Comparison of ENCODE assay signal across 26 mouse cellular contexts in genomic region chr3:97666154-97666553, GRCm38 (mm10). TPM values are rescaled to one million over a fixed set of nuclear protein-coding genes. Genes with fewer than 3 reads are reported as not detected.
DNase-seq lines count a peak whose midpoint lies in the region; ATAC-seq and TF ChIP-seq lines count a peak whose summit lies in the region.
"Had no signal": no experiment of that assay in that cellular context is flagged by ENCODE, and none has a peak within 500 bp of the region (broad histone marks: within the 10 kb centered on the region; RNA-seq: fewer than 3 reads in every experiment).

No protein-coding gene starts in this region.

- ATAC-seq in heart, embryonic 12.5 days (ENCODE audit: insufficient number of reproducible peaks, low FRiP score) = no peak
- ATAC-seq in liver, embryonic 13.5 days (ENCODE audit: low read depth) = no peak
- ATAC-seq in liver, postnatal 0 days = no peak
- peak; percentile 43; the same call in 1 of the 2 replicates for ATAC-seq in common myeloid progenitor, adult 5-6 weeks (replicated peaks; ENCODE audit: low read depth, poor library complexity, severe bottlenecking)
- ATAC-seq in megakaryocyte, adult 5-6 weeks (ENCODE audit: poor library complexity, severe bottlenecking) = peak; percentile 61
- ATAC-seq: forebrain, postnatal 0 days had no signal

- H3K9ac ChIP-seq in heart, embryonic 12.5 days = no peak overlapping the region
- no peak overlapping the region for H3K9ac ChIP-seq in liver, embryonic 13.5 days
- H3K9ac ChIP-seq in liver, postnatal 0 days (replicated peaks) = no peak overlapping the region
- H3K9ac ChIP-seq: forebrain, embryonic 12.5 days; forebrain, postnatal 0 days; hindbrain, embryonic 13.5 days; intestine, embryonic 15.5 days had no signal

- no peak overlapping the region for H3K4me2 ChIP-seq in heart, embryonic 12.5 days
- no peak overlapping the region for H3K4me2 ChIP-seq in liver, embryonic 13.5 days
- H3K4me2 ChIP-seq in liver, postnatal 0 days (ENCODE audit: low read depth, low read length) = no peak overlapping the region
- H3K4me2 ChIP-seq: forebrain, embryonic 12.5 days; hindbrain, embryonic 13.5 days; intestine, embryonic 15.5 days had no signal

- TF ChIP-seq EP300 in liver, postnatal 0 days (IDR thresholded peaks at IDR 0.05; ENCODE audit: low read depth) = no peak

- H3K4me3 ChIP-seq in heart, embryonic 12.5 days = no peak overlapping the region
- H3K4me3 ChIP-seq in liver, embryonic 13.5 days (replicated peaks) = no peak overlapping the region
- no peak overlapping the region for H3K4me3 ChIP-seq in liver, postnatal 0 days (ENCODE audit: low read depth, low read length)
- H3K4me3 ChIP-seq: forebrain, embryonic 12.5 days; heart, adult 2 months; hindbrain, embryonic 13.5 days; intestine, embryonic 15.5 days had no signal

- no peak for TF ChIP-seq CTCF in liver, postnatal 0 days (IDR thresholded peaks at IDR 0.05; ENCODE audit: low read depth)

- no peaks in the 10 kb centered on the region for H3K9me3 ChIP-seq in heart, embryonic 12.5 days (replicated peaks)
- no peaks in the 10 kb centered on the region for H3K9me3 ChIP-seq in liver, embryonic 13.5 days (replicated peaks)
- no peaks in the 10 kb centered on the region for H3K9me3 ChIP-seq in liver, postnatal 0 days (ENCODE audit: low read length)
- H3K9me3 ChIP-seq: forebrain, embryonic 12.5 days; hindbrain, embryonic 13.5 days; intestine, embryonic 15.5 days had no signal

- H3K36me3 ChIP-seq in heart, embryonic 12.5 days = peaks cover 68% of the 10 kb centered on the region
- peaks cover 23% of the 10 kb centered on the region for H3K36me3 ChIP-seq in liver, embryonic 13.5 days
- peaks cover 19% of the 10 kb centered on the region for H3K36me3 ChIP-seq in liver, postnatal 0 days (replicated peaks; ENCODE audit: insufficient read depth, low read length)

- H3K27ac ChIP-seq in heart, embryonic 12.5 days (ENCODE audit: poor library complexity, severe bottlenecking) = 0 out of 2 replicates have a peak overlapping the region, but pooled peaks have one; percentile 5
- H3K27ac ChIP-seq in liver, embryonic 13.5 days = peak overlapping the region; percentile 39; the same call in 1 of the 2 replicates
- H3K27ac ChIP-seq in liver, postnatal 0 days (ENCODE audit: low read depth) = no peak overlapping the region
- H3K27ac ChIP-seq: forebrain, embryonic 12.5 days; heart, adult 2 months; hindbrain, embryonic 13.5 days; intestine, embryonic 15.5 days had no signal

- no peak for DNase-seq in heart, postnatal 4 days
- DNase-seq in liver, embryonic 13.5 days = no peak
- no peak for DNase-seq in liver, postnatal 0 days
- DNase-seq in cerebellum, adult 18-20 months = no peak
- DNase-seq in spleen, adult 18-20 months = no peak
- DNase-seq: adrenal gland, adult 8-10 months; adrenal gland, postnatal 36 days; cerebellum, adult 11-12 months; cerebellum, adult 9-11 months; cerebellum, postnatal 36 days; forebrain, postnatal 0 days; gastrocnemius, postnatal 25 days; heart, adult 2 months; kidney, adult 18-20 months had no signal

- no peaks in the 10 kb centered on the region for H3K27me3 ChIP-seq in heart, embryonic 12.5 days (replicated peaks)
- H3K27me3 ChIP-seq in liver, embryonic 13.5 days = no peaks in the 10 kb centered on the region
- no peaks in the 10 kb centered on the region for H3K27me3 ChIP-seq in liver, postnatal 0 days (ENCODE audit: insufficient read depth, low read length)
- H3K27me3 ChIP-seq: forebrain, embryonic 12.5 days; hindbrain, embryonic 13.5 days; intestine, embryonic 15.5 days had no signal

- peaks cover 35% of the 10 kb centered on the region for H3K4me1 ChIP-seq in heart, embryonic 12.5 days (replicated peaks)
- H3K4me1 ChIP-seq in liver, embryonic 13.5 days (replicated peaks) = no peaks in the 10 kb centered on the region
- no peaks in the 10 kb centered on the region for H3K4me1 ChIP-seq in liver, postnatal 0 days (ENCODE audit: insufficient read depth)
- H3K4me1 ChIP-seq: forebrain, embryonic 12.5 days; hindbrain, embryonic 13.5 days; intestine, embryonic 15.5 days had no signal

- WGBS in heart, embryonic 12.5 days = 55% methylated on average over 8 of the region's 8 CpGs
- WGBS in liver, embryonic 13.5 days (ENCODE audit: insufficient replicate concordance) = 53% methylated on average over 8 of the region's 8 CpGs
- WGBS in liver, postnatal 0 days (ENCODE audit: insufficient replicate concordance) = 51% methylated on average over 8 of the region's 8 CpGs

RNA-seq across cellular contexts. Expression of gene Prkab2, which starts 8.2 kb away (rescaled TPM):
- polyA plus RNA-seq in heart, embryonic 12.5 days (2016; fragmentation: Nextera tagmentation; extraction: Ambion mirVana) = 24.6 and 25.1 TPM in 2 replicates
- 10 to 100 TPM; 17.0 to 18.5 TPM for total RNA-seq in heart, postnatal 4 days (2021)
- polyA plus RNA-seq in liver, embryonic 13.5 days (2015; fragmentation: Nextera tagmentation; extraction: Ambion mirVana) = 1.5 and 2.0 TPM in 2 replicates
- polyA plus RNA-seq in liver, postnatal 0 days (2015; fragmentation: Nextera tagmentation; extraction: Ambion mirVana) = 1.1 TPM in 2 replicates
- 2.8 and 3.2 TPM in 2 replicates for total RNA-seq in common myeloid progenitor, adult 5-6 weeks (2017)
- 10.8 and 12.3 TPM in 2 replicates for total RNA-seq in megakaryocyte, adult 5-6 weeks (2015)
- 6.9 and 11.0 TPM in 2 replicates for total RNA-seq in megakaryocyte, adult 5-6 weeks (2017)

RNA-seq across cellular contexts. Expression of gene Gm17651, which starts 8.3 kb away (rescaled TPM):
- polyA plus RNA-seq in heart, embryonic 12.5 days (2016; fragmentation: Nextera tagmentation; extraction: Ambion mirVana) = not detected in 2 replicates
- not detected for total RNA-seq in heart, postnatal 4 days (2021)
- polyA plus RNA-seq in liver, embryonic 13.5 days (2015; fragmentation: Nextera tagmentation; extraction: Ambion mirVana) = not detected in 2 replicates
- not detected in 2 replicates for polyA plus RNA-seq in liver, postnatal 0 days (2015; fragmentation: Nextera tagmentation; extraction: Ambion mirVana)
- total RNA-seq in common myeloid progenitor, adult 5-6 weeks (2017) = not detected in 2 replicates
- not detected in 2 replicates for total RNA-seq in megakaryocyte, adult 5-6 weeks (2015)
- total RNA-seq in megakaryocyte, adult 5-6 weeks (2017) = not detected in 2 replicates
- total RNA-seq: adrenal gland, adult 8-10 months; adrenal gland, postnatal 36 days; ES-E14; forebrain, postnatal 0 days; gastrocnemius, adult 18-20 months; gastrocnemius, postnatal 25 days; heart, adult 2 months; hematopoietic stem cell, adult 5-6 weeks had no signal
- polyA plus RNA-seq: brain, embryonic 14.5 days; embryonic facial prominence, embryonic 11.5 days; forebrain, embryonic 12.5 days; forebrain, postnatal 0 days; heart, adult 2 months; heart, postnatal 0 days; hindbrain, embryonic 13.5 days; intestine, embryonic 15.5 days had no signal

RNA-seq across cellular contexts. Expression of gene Fmo5, which starts 37.5 kb away (rescaled TPM):
- 3.3 and 3.5 TPM in 2 replicates for polyA plus RNA-seq in heart, embryonic 12.5 days (2016; fragmentation: Nextera tagmentation; extraction: Ambion mirVana)
- total RNA-seq in heart, postnatal 4 days (2021) = 1 to 10 TPM; 4.9 TPM
- 7.5 and 9.6 TPM in 2 replicates for polyA plus RNA-seq in liver, embryonic 13.5 days (2015; fragmentation: Nextera tagmentation; extraction: Ambion mirVana)
- polyA plus RNA-seq in liver, postnatal 0 days (2015; fragmentation: Nextera tagmentation; extraction: Ambion mirVana) = 67.6 and 82.4 TPM in 2 replicates
- 1.5 and 4.6 TPM in 2 replicates for total RNA-seq in common myeloid progenitor, adult 5-6 weeks (2017)
- total RNA-seq in megakaryocyte, adult 5-6 weeks (2015) = 19.5 and 31.4 TPM in 2 replicates
- 10.7 and 12.1 TPM in 2 replicates for total RNA-seq in megakaryocyte, adult 5-6 weeks (2017)

RNA-seq across cellular contexts. Expression of gene Chd1l, which starts 56.2 kb away (rescaled TPM):
- polyA plus RNA-seq in heart, embryonic 12.5 days (2016; fragmentation: Nextera tagmentation; extraction: Ambion mirVana) = 19.0 and 19.7 TPM in 2 replicates
- 10 to 100 TPM; 17.7 to 18.7 TPM for total RNA-seq in heart, postnatal 4 days (2021)
- polyA plus RNA-seq in liver, embryonic 13.5 days (2015; fragmentation: Nextera tagmentation; extraction: Ambion mirVana) = 16.2 and 18.0 TPM in 2 replicates
- 6.0 and 7.1 TPM in 2 replicates for polyA plus RNA-seq in liver, postnatal 0 days (2015; fragmentation: Nextera tagmentation; extraction: Ambion mirVana)
- 51.2 and 71.0 TPM in 2 replicates for total RNA-seq in common myeloid progenitor, adult 5-6 weeks (2017)
- 7.2 and 10.1 TPM in 2 replicates for total RNA-seq in megakaryocyte, adult 5-6 weeks (2015)
- 21.0 and 23.6 TPM in 2 replicates for total RNA-seq in megakaryocyte, adult 5-6 weeks (2017)

Comparison
In these comparisons a context has a peak if more than half of its experiments do, and no peak if none do; other contexts are left out.
1. ATAC-seq: peak in common myeloid progenitor, adult 5-6 weeks (single experiment) and megakaryocyte, adult 5-6 weeks (single experiment); none in heart, embryonic 12.5 days (single experiment), liver, embryonic 13.5 days (single experiment) and liver, postnatal 0 days (single experiment).